Mouse (Mus musculus): ENCODE results near the gene Abhd14a. TPM values are rescaled to one million over a fixed set of nuclear protein-coding genes. Genes with fewer than 3 reads are reported as not detected.

Gene Abhd14a
- polyA plus RNA-seq, 1 experiment from 2014 or later = 52.8 TPM

GRCm38 (mm10) chr9:106450661-106451060 lies 3.2 kb upstream of the Abhd14a start:
- WGBS = 7% methylated on average over 9 of the region's 9 CpGs
- no peaks in the 10 kb centered on the region for H3K27me3 ChIP-seq (ENCODE audit: control insufficient read depth, insufficient read depth, low read depth, low read length)
- no peaks in the 10 kb centered on the region for H3K9me3 ChIP-seq (ENCODE audit: control insufficient read depth, low read length)
- no peak overlapping the region for H3K4me3 ChIP-seq (ENCODE audit: low read length)
- H3K4me2 ChIP-seq (ENCODE audit: low read depth, low read length) = no peak overlapping the region; the same call in 1 of the 2 replicates
- ATAC-seq (ENCODE audit: low read depth) = 0 out of 2 replicates have a peak, but pooled peaks have one; percentile 8
- H3K27ac ChIP-seq (ENCODE audit: low read length) = peak overlapping the region; percentile 18
- peaks cover 54% of the 10 kb centered on the region for H3K4me1 ChIP-seq (replicated peaks; ENCODE audit: control insufficient read depth, insufficient read depth, low read length)
- H3K36me3 ChIP-seq (ENCODE audit: control insufficient read depth, insufficient read depth, low read length) = no peaks in the 10 kb centered on the region
- no peak overlapping the region; the same call in 1 of the 2 replicates for H3K9ac ChIP-seq (ENCODE audit: low read length)

DNA sequence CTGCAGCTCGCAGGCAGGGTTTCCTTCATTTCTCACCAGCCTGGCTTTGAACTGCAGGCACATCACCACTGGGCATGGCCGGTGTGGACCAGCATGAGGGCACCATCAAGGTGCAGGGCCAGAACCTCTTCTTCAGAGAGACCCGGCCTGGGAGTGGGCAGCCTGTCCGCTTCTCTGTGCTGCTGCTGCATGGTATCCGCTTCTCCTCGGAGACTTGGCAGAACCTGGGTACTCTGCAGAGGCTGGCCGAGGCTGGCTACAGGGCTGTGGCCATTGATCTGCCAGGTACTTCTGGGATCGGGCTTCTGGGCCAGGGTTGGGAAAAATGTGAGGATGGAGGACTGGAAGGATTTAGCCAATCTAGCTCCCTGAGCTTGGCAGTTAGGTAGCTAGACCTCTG lies 2.5 kb upstream of the Abhd14a start:
- H3K9me3 ChIP-seq (ENCODE audit: control insufficient read depth, low read length) = no peaks in the 10 kb centered on the region
- ATAC-seq (ENCODE audit: low read depth) = no peak
- peaks cover 46% of the 10 kb centered on the region for H3K4me1 ChIP-seq (replicated peaks; ENCODE audit: control insufficient read depth, insufficient read depth, low read length)
- no peak overlapping the region for H3K4me2 ChIP-seq (ENCODE audit: low read depth, low read length)
- H3K9ac ChIP-seq (ENCODE audit: low read length) = no peak overlapping the region
- no peaks in the 10 kb centered on the region for H3K36me3 ChIP-seq (ENCODE audit: control insufficient read depth, insufficient read depth, low read length)
- H3K4me3 ChIP-seq (ENCODE audit: low read length) = no peak overlapping the region
- 81% methylated on average over 8 of the region's 8 CpGs for WGBS
- no peaks in the 10 kb centered on the region for H3K27me3 ChIP-seq (ENCODE audit: control insufficient read depth, insufficient read depth, low read depth, low read length)
- H3K27ac ChIP-seq (ENCODE audit: low read length) = no peak overlapping the region; the same call in 1 of the 2 replicates

GRCm38 (mm10) chr9:106448498-106449031 lies 1.1 kb upstream of the Abhd14a start:
- Histone ChIP-seq H3K27me3 (ENCODE audit: control insufficient read depth, insufficient read depth, low read depth, low read length) (no peaks in the 10 kb centered on the region), H3K9ac (ENCODE audit: low read length) (peak overlapping the region; percentile 55), H3K9me3 (ENCODE audit: control insufficient read depth, low read length) (no peaks in the 10 kb centered on the region), H3K4me3 (ENCODE audit: low read length) (peak overlapping the region; percentile 47), H3K4me1 (replicated peaks; ENCODE audit: control insufficient read depth, insufficient read depth, low read length) (peaks cover 41% of the 10 kb centered on the region), H3K4me2 (ENCODE audit: low read depth, low read length) (peak overlapping the region; percentile 85), H3K36me3 (ENCODE audit: control insufficient read depth, insufficient read depth, low read length) (no peaks in the 10 kb centered on the region), H3K27ac (ENCODE audit: low read length) (peak overlapping the region; percentile 7)
- ATAC-seq (ENCODE audit: low read depth) = peak; percentile 64
- WGBS = under 1% methylated on average over 23 of the region's 23 CpGs

DNA sequence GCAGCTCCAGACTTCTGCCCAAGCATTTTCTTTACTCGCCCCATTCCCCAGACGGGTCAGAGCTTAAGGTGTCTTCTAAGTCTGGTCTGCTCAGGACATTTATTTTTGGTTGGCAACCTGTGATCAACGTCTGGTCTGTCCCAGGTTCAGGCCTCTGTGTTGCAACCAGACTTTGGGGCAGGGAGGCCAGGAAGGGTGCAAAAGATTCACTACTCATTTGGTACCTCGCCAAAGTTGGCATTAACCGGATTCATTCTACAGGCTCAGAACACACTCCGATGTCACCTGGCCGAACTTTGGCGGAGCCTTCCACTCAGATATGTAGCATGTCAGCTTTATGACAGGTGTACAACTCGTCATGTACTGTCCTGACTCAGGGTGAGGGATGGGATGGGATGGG lies 473 bp upstream of the Abhd14a start:
- 0 out of 2 replicates have a peak, but pooled peaks have one; percentile 2 for ATAC-seq (ENCODE audit: low read depth)
- Histone ChIP-seq H3K4me3 (ENCODE audit: low read length) (peak overlapping the region; percentile 64), H3K4me2 (ENCODE audit: low read depth, low read length) (peak overlapping the region; percentile 85), H3K36me3 (ENCODE audit: control insufficient read depth, insufficient read depth, low read length) (no peaks in the 10 kb centered on the region), H3K9ac (ENCODE audit: low read length) (peak overlapping the region; percentile 1), H3K27me3 (ENCODE audit: control insufficient read depth, insufficient read depth, low read depth, low read length) (no peaks in the 10 kb centered on the region), H3K4me1 (replicated peaks; ENCODE audit: control insufficient read depth, insufficient read depth, low read length) (peaks cover 37% of the 10 kb centered on the region), H3K27ac (ENCODE audit: low read length) (peak overlapping the region; percentile 20), H3K9me3 (ENCODE audit: control insufficient read depth, low read length) (no peaks in the 10 kb centered on the region)
- 34% methylated on average over 9 of the region's 9 CpGs for WGBS

DNA sequence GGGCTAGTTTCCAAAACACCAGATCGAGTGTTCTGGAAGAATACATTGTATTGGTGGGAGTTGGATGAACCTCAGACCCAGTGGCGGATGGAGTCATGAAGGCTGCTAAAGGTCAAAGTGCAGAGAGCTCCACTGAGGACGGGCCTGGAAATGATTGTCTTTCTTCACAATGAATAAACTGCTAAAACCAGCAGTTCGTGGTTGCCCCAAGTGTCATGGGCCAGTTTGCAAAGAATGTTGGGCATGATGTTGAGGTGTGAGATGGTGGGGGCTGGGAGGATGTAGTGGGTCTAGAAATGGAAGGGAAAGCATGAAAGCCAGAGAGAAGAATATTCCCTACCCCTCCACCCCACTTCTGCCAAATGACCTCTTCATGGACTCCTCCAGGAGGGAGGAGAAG lies 2.6 kb downstream of the Abhd14a start:
- Histone ChIP-seq H3K4me3 (ENCODE audit: low read length) (no peak overlapping the region), H3K9ac (ENCODE audit: low read length) (no peak overlapping the region), H3K4me1 (replicated peaks; ENCODE audit: control insufficient read depth, insufficient read depth, low read length) (peaks cover 20% of the 10 kb centered on the region), H3K27ac (ENCODE audit: low read length) (no peak overlapping the region), H3K36me3 (ENCODE audit: control insufficient read depth, insufficient read depth, low read length) (no peaks in the 10 kb centered on the region), H3K4me2 (ENCODE audit: low read depth, low read length) (no peak overlapping the region), H3K27me3 (ENCODE audit: control insufficient read depth, insufficient read depth, low read depth, low read length) (no peaks in the 10 kb centered on the region), H3K9me3 (ENCODE audit: control insufficient read depth, low read length) (no peaks in the 10 kb centered on the region)
- WGBS = 70% methylated on average over 4 of the region's 4 CpGs
- ATAC-seq (ENCODE audit: low read depth) = no peak

GRCm38 (mm10) chr9:106442680-106443079 lies 4.8 kb downstream of the Abhd14a start:
- H3K27ac ChIP-seq (ENCODE audit: low read length) = no peak overlapping the region
- H3K4me2 ChIP-seq (ENCODE audit: low read depth, low read length) = no peak overlapping the region
- no peaks in the 10 kb centered on the region for H3K36me3 ChIP-seq (ENCODE audit: control insufficient read depth, insufficient read depth, low read length)
- no peaks in the 10 kb centered on the region for H3K27me3 ChIP-seq (ENCODE audit: control insufficient read depth, insufficient read depth, low read depth, low read length)
- no peak overlapping the region for H3K9ac ChIP-seq (ENCODE audit: low read length)
- no peak overlapping the region for H3K4me3 ChIP-seq (ENCODE audit: low read length)
- WGBS = 73% methylated on average over 5 of the region's 5 CpGs
- ATAC-seq (ENCODE audit: low read depth) = no peak
- peaks cover 16% of the 10 kb centered on the region for H3K4me1 ChIP-seq (replicated peaks; ENCODE audit: control insufficient read depth, insufficient read depth, low read length)
- H3K9me3 ChIP-seq (ENCODE audit: control insufficient read depth, low read length) = no peaks in the 10 kb centered on the region

GRCm38 (mm10) chr9:106436566-106436965 lies 10.9 kb downstream of the Abhd14a start:
- Histone ChIP-seq H3K27me3 (ENCODE audit: control insufficient read depth, insufficient read depth, low read depth, low read length) (no peaks in the 10 kb centered on the region), H3K36me3 (ENCODE audit: control insufficient read depth, insufficient read depth, low read length) (peaks cover 13% of the 10 kb centered on the region), H3K4me2 (ENCODE audit: low read depth, low read length) (no peak overlapping the region), H3K27ac (ENCODE audit: low read length) (no peak overlapping the region), H3K9ac (ENCODE audit: low read length) (no peak overlapping the region), H3K4me1 (replicated peaks; ENCODE audit: control insufficient read depth, insufficient read depth, low read length) (peaks cover 14% of the 10 kb centered on the region), H3K9me3 (ENCODE audit: control insufficient read depth, low read length) (no peaks in the 10 kb centered on the region), H3K4me3 (ENCODE audit: low read length) (no peak overlapping the region)
- ATAC-seq (ENCODE audit: low read depth) = no peak
- 79% methylated on average over 9 of the region's 9 CpGs for WGBS

DNA sequence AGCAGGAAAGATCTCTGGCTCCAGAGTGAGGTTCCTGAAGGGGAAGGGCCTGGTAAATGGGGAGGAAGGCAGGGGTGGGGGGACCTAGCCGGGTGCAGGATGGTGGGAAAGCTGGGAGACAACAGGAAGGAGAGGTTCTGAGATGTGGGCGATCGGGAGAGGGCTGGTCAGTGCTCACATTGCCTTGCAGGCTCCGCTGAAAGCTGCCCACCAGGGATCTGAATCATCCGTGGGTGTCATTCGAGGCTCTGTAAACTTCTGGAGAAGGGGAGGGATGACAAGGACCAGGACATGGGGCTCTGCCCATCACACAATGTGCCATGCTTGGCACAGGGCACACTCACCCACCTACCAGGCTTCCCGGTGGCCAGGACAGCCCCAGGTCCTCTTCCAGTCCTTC lies 14.1 kb downstream of the Abhd14a start:
- Histone ChIP-seq H3K4me2 (ENCODE audit: low read depth, low read length) (no peak overlapping the region), H3K4me1 (replicated peaks; ENCODE audit: control insufficient read depth, insufficient read depth, low read length) (peaks cover 12% of the 10 kb centered on the region), H3K27ac (ENCODE audit: low read length) (no peak overlapping the region), H3K9me3 (ENCODE audit: control insufficient read depth, low read length) (no peaks in the 10 kb centered on the region), H3K36me3 (ENCODE audit: control insufficient read depth, insufficient read depth, low read length) (peaks cover 18% of the 10 kb centered on the region), H3K4me3 (ENCODE audit: low read length) (no peak overlapping the region), H3K27me3 (ENCODE audit: control insufficient read depth, insufficient read depth, low read depth, low read length) (no peaks in the 10 kb centered on the region), H3K9ac (ENCODE audit: low read length) (no peak overlapping the region)
- WGBS = 68% methylated on average over 7 of the region's 7 CpGs
- ATAC-seq (ENCODE audit: low read depth) = no peak

- Histone ChIP-seq H3K9ac (ENCODE audit: low read length) (peak overlapping the region; percentile 88), H3K27ac (ENCODE audit: low read length) (peak overlapping the region; percentile 93), H3K36me3 (ENCODE audit: control insufficient read depth, insufficient read depth, low read length) (peaks cover 18% of the 10 kb centered on the region), H3K4me3 (ENCODE audit: low read length) (peak overlapping the region; percentile 64), H3K27me3 (ENCODE audit: control insufficient read depth, insufficient read depth, low read depth, low read length) (no peaks in the 10 kb centered on the region), H3K4me2 (ENCODE audit: low read depth, low read length) (peak overlapping the region; percentile 70), H3K9me3 (ENCODE audit: control insufficient read depth, low read length) (no peaks in the 10 kb centered on the region), H3K4me1 (replicated peaks; ENCODE audit: control insufficient read depth, insufficient read depth, low read length) (peaks cover 4% of the 10 kb centered on the region)
- no peak for ATAC-seq (ENCODE audit: low read depth)
- WGBS = 3% methylated on average over 4 of the region's 4 CpGs
Measured at GRCm38 (mm10) chr9:106430015-106430264, 17.5 kb downstream of the Abhd14a start.
